In the genomic region with DNA sequence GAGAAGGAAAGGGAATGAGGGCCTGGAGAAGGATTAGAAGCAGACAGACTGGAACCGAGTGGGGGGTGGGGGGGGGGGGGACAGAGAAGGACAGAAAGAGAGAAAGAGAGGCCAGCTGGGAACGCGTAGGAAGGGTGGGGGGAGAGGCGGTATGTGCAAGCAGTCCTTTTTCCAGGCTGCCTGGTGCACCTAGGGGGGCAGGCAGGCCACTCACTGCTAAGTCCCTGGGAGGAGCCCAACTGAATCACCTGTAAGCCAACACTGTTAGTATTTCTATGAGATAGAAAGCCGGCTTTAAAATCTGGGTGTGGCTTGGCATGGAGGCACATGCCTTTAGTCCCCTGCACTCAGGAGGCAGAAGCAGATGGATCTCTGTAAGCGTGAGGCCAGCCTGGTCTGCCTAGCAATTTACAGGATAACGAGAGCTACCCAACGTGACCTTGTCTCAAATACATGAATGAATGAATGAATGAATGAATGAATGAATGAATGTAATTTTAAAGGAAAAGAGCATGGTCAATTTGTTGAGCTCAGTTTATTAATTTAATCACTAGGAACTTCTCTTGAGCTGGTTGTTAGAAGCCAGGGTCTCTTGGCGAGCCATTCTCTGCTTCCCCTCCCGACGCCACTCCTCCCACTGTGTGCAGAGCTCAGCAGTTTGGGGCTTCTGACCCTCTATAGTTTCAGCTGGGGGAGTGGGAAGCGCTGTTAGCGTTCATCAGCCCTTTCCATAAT, we compare ENCODE assay signal across 19 mouse cellular contexts. TPM values are rescaled to one million over a fixed set of nuclear protein-coding genes. Genes with fewer than 3 reads are reported as not detected.
DNase-seq lines count a peak whose midpoint lies in the region; ATAC-seq and TF ChIP-seq lines count a peak whose summit lies in the region.
"Had no signal": no experiment of that assay in that cellular context is flagged by ENCODE, and none has a peak within 500 bp of the region (broad histone marks: within the 10 kb centered on the region; RNA-seq: fewer than 3 reads in every experiment).

No protein-coding gene starts in this region.

- no peaks in the 10 kb centered on the region for H3K36me3 ChIP-seq in kidney, embryonic 16.5 days (ENCODE audit: insufficient read depth, low read length)
- H3K36me3 ChIP-seq in kidney, adult 2 months (ENCODE audit: control insufficient read depth, insufficient read depth, low read length): no peaks in the 10 kb centered on the region
- no peaks in the 10 kb centered on the region for H3K36me3 ChIP-seq in E14TG2a.4 (ENCODE audit: insufficient read depth, low read length)
- no peaks in the 10 kb centered on the region for H3K36me3 ChIP-seq in intestine, embryonic 15.5 days
- H3K36me3 ChIP-seq in forebrain, embryonic 11.5 days (ENCODE audit: control insufficient read depth, insufficient read depth, low read length): no peaks in the 10 kb centered on the region
- H3K36me3 ChIP-seq: embryonic facial prominence, embryonic 15.5 days; heart, embryonic 10.5 days; hindbrain, embryonic 13.5 days had no signal

- no peaks in the 10 kb centered on the region for H3K27me3 ChIP-seq in kidney, embryonic 16.5 days (ENCODE audit: insufficient read depth, low read length)
- no peaks in the 10 kb centered on the region for H3K27me3 ChIP-seq in kidney, adult 2 months (replicated peaks; ENCODE audit: control insufficient read depth, insufficient read depth, low read length)
- H3K27me3 ChIP-seq in E14TG2a.4 (ENCODE audit: insufficient read depth, low read length): peaks cover 7% of the 10 kb centered on the region; the same call in 1 of the 2 replicates
- H3K27me3 ChIP-seq in intestine, embryonic 15.5 days (replicated peaks): no peaks in the 10 kb centered on the region
- H3K27me3 ChIP-seq in forebrain, embryonic 11.5 days (ENCODE audit: control insufficient read depth, insufficient read depth, low read length): no peaks in the 10 kb centered on the region
- H3K27me3 ChIP-seq: embryonic facial prominence, embryonic 15.5 days; forebrain, embryonic 13.5 days; hindbrain, embryonic 13.5 days had no signal

- WGBS in kidney, embryonic 16.5 days: 41% methylated on average over 13 of the region's 13 CpGs
- WGBS in kidney, adult 2 months: 57% methylated on average over 13 of the region's 13 CpGs
- WGBS in intestine, embryonic 15.5 days: 31% methylated on average over 13 of the region's 13 CpGs
- 58% methylated on average over 13 of the region's 13 CpGs for WGBS in forebrain, embryonic 11.5 days

- H3K9ac ChIP-seq in kidney, embryonic 16.5 days (replicated peaks; ENCODE audit: low read length): no peak overlapping the region
- H3K9ac ChIP-seq in intestine, embryonic 15.5 days: no peak overlapping the region
- no peak overlapping the region for H3K9ac ChIP-seq in forebrain, embryonic 11.5 days (ENCODE audit: low read length)
- H3K9ac ChIP-seq: embryonic facial prominence, embryonic 15.5 days; forebrain, embryonic 13.5 days; hindbrain, embryonic 13.5 days had no signal

- DNase-seq in kidney, adult 2 months: no peak
- no peak for DNase-seq in testis, postnatal 10 days (ENCODE audit: low spot score)
- DNase-seq in forebrain, embryonic 11.5 days (ENCODE audit: low spot score): no peak
- no peak for DNase-seq in urinary bladder, postnatal 4 days (ENCODE audit: low spot score in 2 of 2)
- DNase-seq: adrenal gland, postnatal 14 days; cerebellum, adult 9-11 months; gastrocnemius, postnatal 36 days; heart, postnatal 10 days; layer of hippocampus, postnatal 36 days; right cerebral cortex, adult 18-20 months; thymus, postnatal 4 days had no signal

- H3K4me3 ChIP-seq in kidney, embryonic 16.5 days (ENCODE audit: low read length): no peak overlapping the region
- no peak overlapping the region for H3K4me3 ChIP-seq in kidney, adult 2 months (ENCODE audit: insufficient read depth, low read depth, low read length)
- peak overlapping the region; percentile 35 for H3K4me3 ChIP-seq in E14TG2a.4 (replicated peaks; ENCODE audit: low read length)
- H3K4me3 ChIP-seq in intestine, embryonic 15.5 days (replicated peaks): no peak overlapping the region
- no peak overlapping the region for H3K4me3 ChIP-seq in forebrain, embryonic 11.5 days (ENCODE audit: low read depth, low read length)
- H3K4me3 ChIP-seq: embryonic facial prominence, embryonic 15.5 days; forebrain, embryonic 13.5 days; heart, embryonic 10.5 days; hindbrain, embryonic 13.5 days had no signal

- H3K4me1 ChIP-seq in kidney, embryonic 16.5 days (ENCODE audit: insufficient read depth, low read length): peaks cover 14% of the 10 kb centered on the region
- peaks cover 6% of the 10 kb centered on the region for H3K4me1 ChIP-seq in kidney, adult 2 months (ENCODE audit: control insufficient read depth, insufficient read depth, low read length)
- peaks cover 50% of the 10 kb centered on the region for H3K4me1 ChIP-seq in E14TG2a.4 (replicated peaks; ENCODE audit: low read depth, low read length)
- peaks cover 3% of the 10 kb centered on the region; the same call in 1 of the 2 replicates for H3K4me1 ChIP-seq in intestine, embryonic 15.5 days (replicated peaks)
- peaks cover 5% of the 10 kb centered on the region; the same call in 1 of the 2 replicates for H3K4me1 ChIP-seq in forebrain, embryonic 11.5 days (replicated peaks; ENCODE audit: control insufficient read depth, insufficient read depth, low read length)

- TF ChIP-seq POLR2A in kidney, adult 2 months (IDR thresholded peaks at IDR 0.05; ENCODE audit: low read depth, low read length): no peak

- no peak overlapping the region for H3K27ac ChIP-seq in kidney, embryonic 16.5 days (ENCODE audit: low read length)
- H3K27ac ChIP-seq in kidney, adult 2 months (ENCODE audit: insufficient read depth, low read depth, low read length): no peak overlapping the region
- no peak overlapping the region for H3K27ac ChIP-seq in intestine, embryonic 15.5 days
- H3K27ac ChIP-seq in forebrain, embryonic 11.5 days (ENCODE audit: low read depth, low read length): no peak overlapping the region
- H3K27ac ChIP-seq: embryonic facial prominence, embryonic 15.5 days; forebrain, embryonic 13.5 days; heart, embryonic 10.5 days; hindbrain, embryonic 13.5 days had no signal

- H3K4me2 ChIP-seq in kidney, embryonic 16.5 days (replicated peaks; ENCODE audit: low read depth, low read length): no peak overlapping the region
- no peak overlapping the region for H3K4me2 ChIP-seq in intestine, embryonic 15.5 days (replicated peaks)
- no peak overlapping the region for H3K4me2 ChIP-seq in forebrain, embryonic 11.5 days (ENCODE audit: low read depth, low read length, severe bottlenecking)
- H3K4me2 ChIP-seq: embryonic facial prominence, embryonic 15.5 days; forebrain, embryonic 13.5 days; hindbrain, embryonic 13.5 days had no signal

- no peak for TF ChIP-seq CTCF in kidney, adult 2 months (conservative IDR thresholded peaks at IDR 0.05; ENCODE audit: insufficient read depth, insufficient read length, low read depth, low read length)
- no peak for TF ChIP-seq CTCF in E14TG2a.4 (conservative IDR thresholded peaks at IDR 0.05; ENCODE audit: low read length)

- H3K9me3 ChIP-seq in kidney, embryonic 16.5 days (ENCODE audit: low read length): no peaks in the 10 kb centered on the region
- H3K9me3 ChIP-seq in E14TG2a.4 (ENCODE audit: low read length): no peaks in the 10 kb centered on the region
- H3K9me3 ChIP-seq in intestine, embryonic 15.5 days: no peaks in the 10 kb centered on the region
- no peaks in the 10 kb centered on the region for H3K9me3 ChIP-seq in forebrain, embryonic 11.5 days (ENCODE audit: control insufficient read depth, low read length)
- H3K9me3 ChIP-seq: embryonic facial prominence, embryonic 15.5 days; forebrain, embryonic 13.5 days; heart, embryonic 10.5 days; hindbrain, embryonic 13.5 days had no signal

- peak; percentile 52; the same call in 1 of the 2 replicates for ATAC-seq in kidney, embryonic 16.5 days (ENCODE audit: low FRiP score, low TSS enrichment)
- ATAC-seq in intestine, embryonic 15.5 days: peak; percentile 68
- ATAC-seq in megakaryocyte-erythroid progenitor cell, adult 5-6 weeks (replicated peaks; ENCODE audit: low FRiP score, low TSS enrichment, poor library complexity, severe bottlenecking): peak; percentile 36; the same call in 1 of the 2 replicates
- ATAC-seq in forebrain, embryonic 11.5 days (replicated peaks; ENCODE audit: low FRiP score): no peak
- ATAC-seq: forebrain, embryonic 13.5 days had no signal

RNA-seq across cellular contexts. Expression of a gene that starts 24.9 kb away (rescaled TPM):
- 99.9 and 106 TPM in 2 replicates for polyA plus RNA-seq in kidney, embryonic 16.5 days (2015; fragmentation: Nextera tagmentation; extraction: Ambion mirVana)
- polyA plus RNA-seq in kidney, adult 2 months (2012; rRNA removed): 3.9 and 4.7 TPM in 2 replicates
- 87.6 and 88.9 TPM in 2 replicates for polyA plus RNA-seq in intestine, embryonic 15.5 days (2015; fragmentation: Nextera tagmentation; extraction: Ambion mirVana)
- 147 and 222 TPM in 2 replicates for total RNA-seq in megakaryocyte-erythroid progenitor cell, adult 5-6 weeks (2014; fragmentation: Nextera tagmentation)
- 82.0 and 83.4 TPM in 2 replicates for total RNA-seq in megakaryocyte-erythroid progenitor cell, adult 5-6 weeks (2017)
- polyA plus RNA-seq in forebrain, embryonic 11.5 days (2014; fragmentation: Nextera tagmentation; extraction: Ambion mirVana): 128 and 133 TPM in 2 replicates

RNA-seq across cellular contexts. Expression of a gene that starts 56.2 kb away (rescaled TPM):
- polyA plus RNA-seq in kidney, embryonic 16.5 days (2015; fragmentation: Nextera tagmentation; extraction: Ambion mirVana): 1,651 and 1,666 TPM in 2 replicates
- polyA plus RNA-seq in kidney, adult 2 months (2012; rRNA removed): 8,110 and 8,726 TPM in 2 replicates
- polyA plus RNA-seq in intestine, embryonic 15.5 days (2015; fragmentation: Nextera tagmentation; extraction: Ambion mirVana): 1,893 and 1,941 TPM in 2 replicates
- 1,910 and 1,948 TPM in 2 replicates for total RNA-seq in megakaryocyte-erythroid progenitor cell, adult 5-6 weeks (2014; fragmentation: Nextera tagmentation)
- 775 and 886 TPM in 2 replicates for total RNA-seq in megakaryocyte-erythroid progenitor cell, adult 5-6 weeks (2017)
- polyA plus RNA-seq in forebrain, embryonic 11.5 days (2014; fragmentation: Nextera tagmentation; extraction: Ambion mirVana): 1,254 and 1,333 TPM in 2 replicates

Comparison
In these comparisons a context has a peak if more than half of its experiments do, and no peak if none do; other contexts are left out.
1. RNA of a gene that starts 24.9 kb away (polyA plus RNA-seq): 128 to 133 TPM in forebrain, embryonic 11.5 days, 99.9 to 106 TPM in kidney, embryonic 16.5 days and 87.6 to 88.9 TPM in intestine, embryonic 15.5 days; 3.9 to 4.7 TPM in kidney, adult 2 months; every median in the first group is over 10 times any median in the second.